Mouse (Mus musculus) urinary bladder, adult 2 months (tissue): Measurements from ENCODE around the gene Minpp1. TPM values are rescaled to one million over a fixed set of nuclear protein-coding genes. Genes with fewer than 3 reads are reported as not detected.

ENCODE experiments used
- DNase-seq: peaks from one replicate; pipeline ENCODE4 v3.0.0; 2022; ENCODE audit warnings: low spot score
- polyA plus RNA-seq: library from polyadenylated mRNA; depleted of rRNA; stranded (reverse); fragments of >200 nt; gene quantifications from 2 replicates; pipeline ENCODE4 v1.2.3, GENCODE M21; 2012; rRNA removed

Minpp1 gene
- polyA plus RNA-seq, 1 experiment: 16.5 TPM

DNA sequence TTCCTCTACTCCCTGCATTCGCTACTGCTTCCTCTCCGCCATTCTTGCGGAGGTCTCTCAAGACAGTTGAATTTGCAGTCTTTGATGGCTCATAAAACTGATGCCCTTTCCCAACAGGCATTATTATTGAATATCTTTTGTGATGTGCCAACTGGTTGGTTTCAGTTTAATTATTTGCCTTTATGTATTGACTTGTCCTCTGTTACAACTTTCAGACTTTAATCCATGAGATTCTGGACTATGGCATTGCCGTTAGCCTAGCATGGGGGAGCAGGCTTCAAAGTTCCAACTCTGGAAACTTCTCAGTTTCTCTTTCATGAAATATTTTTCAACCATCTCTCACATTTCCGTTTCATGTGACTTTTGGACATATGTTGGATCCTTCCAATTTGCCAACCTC, 41.6 kb downstream of the Minpp1 start:
- no peak for DNase-seq

DNA sequence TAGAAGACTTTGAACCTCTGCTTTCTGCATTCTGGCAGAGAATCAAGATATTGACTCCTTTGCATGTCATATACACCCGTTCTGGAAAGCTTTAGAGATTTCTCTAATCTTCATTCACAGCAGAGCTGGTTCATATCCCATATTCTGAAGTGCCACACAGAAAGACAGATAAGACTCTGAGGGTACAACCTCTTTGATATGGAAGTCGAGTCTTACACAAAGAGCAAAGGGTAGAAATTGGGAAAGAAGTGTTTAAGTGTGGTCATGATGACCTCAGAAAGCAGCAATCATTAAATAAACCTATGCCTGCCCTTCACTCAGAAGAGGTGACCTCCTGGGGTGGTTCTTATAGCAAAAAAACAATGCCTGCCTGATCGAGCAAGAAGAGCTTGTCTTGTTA, 43.2 kb downstream of the Minpp1 start:
- DNase-seq: no peak

GRCm38 (mm10) chr19:32529252-32529942, 43.8 kb downstream of the Minpp1 start:
- no peak for DNase-seq

- no peak for DNase-seq
Measured at GRCm38 (mm10) chr19:32530296-32530695, 44.7 kb downstream of the Minpp1 start.

DNA sequence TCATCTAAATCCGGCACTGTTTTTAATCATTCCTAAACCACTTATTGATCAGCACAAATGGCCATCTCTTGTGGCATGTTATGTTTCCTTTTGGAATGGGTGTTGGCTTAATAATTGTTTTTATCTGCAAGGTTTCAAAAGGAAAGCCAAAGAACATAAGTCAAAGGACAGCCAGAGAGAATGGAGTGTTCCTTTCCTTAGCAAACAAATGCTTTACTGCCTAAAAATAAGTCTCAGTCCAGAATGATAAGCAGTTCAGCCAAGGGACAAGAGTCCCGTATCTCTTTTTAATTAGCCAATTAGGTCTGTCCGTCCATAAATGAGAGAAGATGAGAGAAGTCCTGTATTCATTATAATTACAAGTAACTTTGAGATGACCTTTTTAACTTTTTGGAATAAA, 46.8 kb downstream of the Minpp1 start:
- no peak for DNase-seq

DNA sequence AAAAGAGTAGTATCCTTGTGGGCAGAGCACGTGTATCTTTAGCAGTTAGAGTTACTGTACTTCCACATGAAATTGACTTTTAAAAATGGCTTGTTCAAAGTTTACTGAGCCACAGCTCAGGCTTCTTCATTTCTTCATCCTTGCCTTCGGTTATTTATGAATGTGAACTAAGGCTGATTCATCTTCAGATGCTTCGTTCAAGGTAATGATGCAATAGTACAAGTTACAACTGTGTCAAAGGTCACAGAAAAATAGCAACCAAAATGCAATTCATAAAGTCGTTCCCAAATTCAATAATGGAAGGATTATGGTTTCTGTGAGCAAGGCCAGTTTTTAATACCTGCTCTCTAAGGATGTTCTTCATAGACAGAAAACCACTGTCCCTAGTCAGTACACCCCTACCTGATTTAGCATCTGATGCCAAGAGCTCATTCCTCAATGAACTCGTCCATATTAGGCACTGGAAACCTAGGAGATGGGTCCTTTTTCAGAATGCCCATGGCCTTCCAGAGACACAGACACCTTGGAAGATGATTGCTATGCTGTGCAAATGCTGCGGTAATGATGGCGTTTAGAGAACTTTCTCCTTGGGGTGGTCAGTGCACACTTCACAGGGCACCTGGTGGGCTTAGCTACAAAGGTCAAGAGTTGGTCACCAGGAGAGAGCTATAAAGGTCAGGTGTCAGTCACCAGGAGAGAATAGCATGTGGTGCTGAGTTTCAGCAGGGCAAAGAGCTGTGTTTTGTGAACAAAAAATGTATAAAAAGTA, 47.4 kb downstream of the Minpp1 start:
- DNase-seq: no peak

DNA sequence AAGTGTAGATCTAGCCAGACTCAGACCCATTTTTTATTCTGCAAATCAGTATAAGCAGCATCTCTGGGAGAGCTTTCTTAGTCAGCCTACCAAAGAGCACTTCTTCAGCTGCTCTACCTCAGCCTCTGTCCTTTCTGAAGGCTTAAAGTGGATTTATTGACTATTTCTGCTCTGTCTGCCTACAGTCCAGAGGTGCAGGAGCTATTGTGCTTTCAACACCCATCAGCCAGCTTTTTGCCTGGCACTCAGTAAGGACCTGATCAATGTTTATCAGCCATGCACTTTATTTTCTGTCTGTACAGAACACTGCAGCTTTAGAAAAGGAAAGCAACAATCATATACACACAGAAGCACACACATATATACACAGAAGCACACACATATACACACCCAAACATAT, 49.3 kb downstream of the Minpp1 start:
- DNase-seq: no peak

DNA sequence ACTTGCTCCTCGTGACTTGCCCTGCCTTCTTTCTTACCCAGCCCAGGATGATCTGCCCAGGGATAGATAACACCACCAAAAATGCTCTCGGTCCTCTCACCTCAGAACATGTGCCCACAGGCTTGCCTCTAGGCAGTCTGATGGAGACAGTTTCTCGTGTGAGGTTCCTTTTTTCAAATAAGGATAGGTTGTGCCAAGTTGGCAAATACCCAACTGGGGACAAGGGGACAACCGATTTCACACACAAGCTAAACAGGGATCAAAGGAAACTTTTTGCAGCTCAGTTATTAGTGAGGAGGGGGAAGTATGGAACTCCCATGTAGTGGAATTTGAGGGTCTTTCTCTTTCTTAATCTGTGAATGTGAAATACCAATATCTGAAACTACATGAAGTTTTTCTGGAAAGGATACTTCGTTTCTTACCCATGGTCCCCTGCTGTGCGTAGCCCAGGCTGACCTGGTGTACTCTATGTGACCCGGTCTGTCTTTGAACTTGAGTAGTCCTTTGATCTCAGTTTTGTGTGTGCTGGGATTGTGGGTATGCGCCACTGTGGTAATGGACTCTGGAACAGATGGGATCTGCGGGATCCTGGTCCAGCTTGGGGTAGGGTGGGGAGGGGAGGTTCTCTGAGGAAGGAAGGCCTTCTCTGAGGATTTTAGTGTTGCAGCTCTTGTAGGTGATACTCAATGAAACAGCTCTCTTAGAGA, 57.4 kb downstream of the Minpp1 start:
- no peak for DNase-seq

DNA sequence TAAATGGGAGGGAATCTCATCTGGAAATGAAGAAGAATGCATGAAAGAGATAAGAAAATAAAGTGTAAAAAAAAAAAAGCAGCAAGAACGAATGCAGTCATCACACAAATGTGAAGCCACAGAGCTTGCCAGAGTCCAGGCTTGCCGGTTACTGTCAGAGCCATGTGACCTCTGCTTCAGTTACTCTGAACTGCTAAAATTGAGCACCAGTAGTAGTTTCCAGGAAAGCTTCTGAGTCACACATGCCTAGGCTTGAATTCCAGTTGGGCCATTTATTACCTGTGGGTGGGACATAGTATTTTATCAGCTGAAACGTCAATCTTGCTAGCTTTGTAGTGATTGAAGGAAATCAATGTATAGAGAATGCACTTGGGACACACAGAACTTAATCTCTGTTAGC, 61.8 kb downstream of the Minpp1 start:
- no peak for DNase-seq

DNA sequence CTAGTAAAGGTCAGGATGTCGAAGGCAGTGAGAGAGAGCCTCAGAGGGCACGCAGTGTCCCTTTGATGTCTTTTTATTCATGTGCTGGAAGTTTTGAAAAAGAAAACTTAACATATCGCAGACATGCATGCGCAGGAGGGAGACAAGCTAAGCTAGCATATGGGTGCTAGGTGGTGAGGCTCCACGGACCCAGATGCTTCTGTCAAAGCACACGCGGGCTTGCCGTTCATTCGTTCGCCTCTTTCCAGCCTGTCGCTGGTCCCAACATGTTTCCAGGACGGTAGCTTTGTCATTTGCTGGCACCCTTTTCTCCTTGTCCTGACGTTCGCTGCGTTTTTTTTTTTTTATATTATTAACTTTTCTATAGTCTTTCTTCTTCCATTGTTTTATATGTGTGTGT, 62.6 kb downstream of the Minpp1 start:
- no peak for DNase-seq

- no peak for DNase-seq
Measured at GRCm38 (mm10) chr19:32550446-32550845, 64.9 kb downstream of the Minpp1 start.

DNA sequence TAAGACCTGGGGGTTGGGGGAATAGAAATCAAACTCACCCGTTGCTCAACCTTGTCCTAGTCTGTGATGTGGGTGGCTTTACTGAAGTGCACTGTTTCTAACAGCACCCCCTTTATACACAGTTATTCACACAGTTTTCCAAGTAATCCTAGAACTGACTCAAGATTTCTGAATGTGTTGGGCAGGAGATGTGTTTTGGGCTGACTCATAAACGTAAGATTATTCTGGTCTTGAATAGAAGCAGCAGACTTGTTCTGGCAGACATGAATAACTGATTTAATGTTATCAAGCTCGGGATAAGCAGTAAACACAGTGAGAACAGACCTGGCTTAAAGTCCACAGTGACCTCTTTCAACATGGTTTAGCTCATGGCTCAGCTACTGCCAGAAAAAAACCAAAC, 65.9 kb downstream of the Minpp1 start:
- DNase-seq: no peak

DNA sequence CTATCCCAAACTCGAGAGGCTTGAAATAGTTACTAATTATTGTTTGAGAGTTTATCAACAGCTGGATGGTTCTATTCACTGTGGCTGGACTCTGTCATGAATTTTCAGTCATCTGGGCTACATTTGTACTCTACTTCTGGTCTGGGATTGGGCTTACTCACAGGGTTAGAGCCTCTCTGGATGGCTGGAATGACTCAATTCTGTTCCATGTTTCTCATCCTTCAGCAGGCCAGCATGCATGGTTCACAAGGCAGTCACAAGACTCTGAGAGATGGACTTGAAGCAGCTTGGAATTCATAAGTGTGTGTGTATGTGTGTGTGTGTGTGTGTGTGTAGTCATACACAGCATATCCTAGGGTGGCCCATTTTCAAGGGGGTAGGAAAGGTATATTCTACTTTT, 66.5 kb downstream of the Minpp1 start:
- no peak for DNase-seq

- DNase-seq: no peak
Measured at GRCm38 (mm10) chr19:32553310-32553709, 67.7 kb downstream of the Minpp1 start.

DNA sequence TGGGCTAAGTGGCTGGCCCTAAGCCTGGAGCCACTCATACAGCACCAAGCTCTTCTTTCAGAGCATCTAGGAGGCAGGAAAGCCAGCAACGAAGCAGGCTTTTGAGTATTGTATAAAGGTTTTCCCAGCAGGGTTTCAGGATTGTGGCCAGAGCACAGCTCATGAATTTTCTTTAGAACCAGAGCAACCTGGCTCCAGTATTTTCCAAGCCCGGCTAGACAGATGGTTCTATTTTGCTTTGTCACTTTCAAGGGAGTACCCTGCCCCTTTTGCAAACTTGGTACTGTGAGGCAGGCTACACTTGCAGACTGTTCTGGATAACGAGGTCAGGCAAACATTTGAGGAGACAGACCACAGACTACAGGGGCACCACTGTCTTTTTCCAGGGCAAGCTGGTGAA, 69.7 kb downstream of the Minpp1 start:
- no peak for DNase-seq

Other genes with a start within 250 kb of the Minpp1 start
- 22.2 and 26.6 TPM in 2 replicates for gene Sgms1, start 96.1 kb upstream of the Minpp1 start, polyA plus RNA-seq
- 92.1 and 112 TPM in 2 replicates for gene Rpl9-ps6, start 19.2 kb upstream of the Minpp1 start, polyA plus RNA-seq
- gene Papss2, start 110.0 kb downstream of the Minpp1 start, polyA plus RNA-seq: 5.7 and 6.4 TPM in 2 replicates